Mouse (Mus musculus): ENCODE results near the gene Pccb. TPM values are rescaled to one million over a fixed set of nuclear protein-coding genes. Genes with fewer than 3 reads are reported as not detected.

Pccb gene
- polyA plus RNA-seq, 1 experiment = 16.1 TPM

DNA sequence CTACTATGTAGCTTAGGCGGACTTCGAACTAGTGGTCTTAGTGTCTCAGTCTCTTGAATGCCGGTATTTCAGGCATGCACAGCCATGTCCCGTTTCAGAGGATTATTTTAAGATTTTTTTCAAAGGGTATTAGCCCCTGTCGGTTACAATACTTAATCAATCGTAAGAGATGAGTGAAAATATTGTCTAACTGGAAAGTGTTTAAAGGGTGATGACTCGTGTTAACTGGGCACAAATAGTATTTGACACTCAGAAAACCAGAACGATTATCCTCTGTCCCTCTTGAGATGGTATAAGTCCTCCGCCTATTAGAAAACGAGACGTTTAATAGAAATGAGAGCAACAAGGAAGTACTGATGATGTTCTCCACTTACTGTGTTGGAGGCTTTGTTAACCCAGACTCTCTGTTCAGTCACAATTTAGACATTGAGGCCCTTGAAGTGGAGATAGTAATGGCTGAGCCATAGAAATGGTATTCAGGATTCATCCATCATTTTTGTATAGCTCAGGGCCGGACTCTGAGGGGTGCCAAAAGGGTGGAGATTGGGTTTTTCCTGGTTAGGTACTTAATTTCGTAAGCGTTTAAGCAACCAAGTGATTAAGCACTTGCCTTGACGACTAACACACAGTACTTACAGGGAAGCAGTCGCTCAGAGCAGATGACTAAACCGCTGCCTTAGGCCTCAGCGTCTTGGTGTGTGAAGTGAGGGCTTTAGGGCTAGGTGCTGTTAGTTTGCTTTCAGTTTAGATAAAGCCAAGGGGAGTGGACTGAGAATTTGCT, 41.6 kb upstream of the Pccb start:
- peak overlapping the region; percentile 96 for H3K9ac ChIP-seq (ENCODE audit: low read depth, poor library complexity, severe bottlenecking)
- H3K27ac ChIP-seq (ENCODE audit: insufficient read depth, low read length) = no peak overlapping the region
- H3K9me3 ChIP-seq (replicated peaks; ENCODE audit: control insufficient read depth, insufficient read depth, low read length, poor library complexity, severe bottlenecking) = no peaks in the 10 kb centered on the region
- peaks cover 2% of the 10 kb centered on the region; the same call in 1 of the 2 replicates for H3K36me3 ChIP-seq (ENCODE audit: control insufficient read depth, insufficient read depth, low read length, poor library complexity, severe bottlenecking)
- no peaks in the 10 kb centered on the region for H3K4me1 ChIP-seq (ENCODE audit: control insufficient read depth, insufficient read depth, low read length)
- no peak for TF ChIP-seq EP300 (IDR thresholded peaks at IDR 0.05; ENCODE audit: insufficient read depth, low read depth, low read length)
- no peak for TF ChIP-seq POLR2A (IDR thresholded peaks at IDR 0.05; ENCODE audit: insufficient read depth, low read length)
- no peak for TF ChIP-seq CTCF (IDR thresholded peaks at IDR 0.05; ENCODE audit: low read depth, low read length)
- peak overlapping the region; percentile 84 for H3K4me3 ChIP-seq (ENCODE audit: low read depth, low read length)
- no peaks in the 10 kb centered on the region for H3K27me3 ChIP-seq (ENCODE audit: control insufficient read depth, insufficient read depth, low read length, poor library complexity, severe bottlenecking)

DNA sequence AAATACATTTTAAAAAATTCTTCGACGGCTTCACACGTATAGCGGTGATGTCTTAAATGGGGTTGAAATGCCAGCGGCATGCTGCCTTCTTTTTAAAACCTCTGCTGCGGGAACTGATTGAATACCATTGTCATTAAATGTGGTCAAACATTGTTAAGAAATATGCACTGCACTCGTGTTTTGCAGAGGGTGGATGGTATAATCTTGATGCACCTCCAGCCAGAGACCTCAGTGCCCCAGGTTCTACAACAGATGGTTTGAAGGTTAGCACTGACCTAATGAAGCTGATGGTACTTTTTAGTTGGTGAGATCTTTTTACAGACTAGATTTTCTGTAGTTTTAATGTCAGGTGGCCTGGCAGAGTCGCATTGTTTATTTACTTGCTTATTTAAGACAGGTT, 41.0 kb upstream of the Pccb start:
- Histone ChIP-seq H3K27me3 (ENCODE audit: control insufficient read depth, insufficient read depth, low read length, poor library complexity, severe bottlenecking) (no peaks in the 10 kb centered on the region), H3K9me3 (replicated peaks; ENCODE audit: control insufficient read depth, insufficient read depth, low read length, poor library complexity, severe bottlenecking) (no peaks in the 10 kb centered on the region), H3K4me3 (ENCODE audit: low read depth, low read length) (peak overlapping the region; percentile 84), H3K9ac (ENCODE audit: low read depth, poor library complexity, severe bottlenecking) (peak overlapping the region; percentile 96), H3K4me1 (ENCODE audit: control insufficient read depth, insufficient read depth, low read length) (no peaks in the 10 kb centered on the region), H3K27ac (ENCODE audit: insufficient read depth, low read length) (no peak overlapping the region), H3K36me3 (ENCODE audit: control insufficient read depth, insufficient read depth, low read length, poor library complexity, severe bottlenecking) (peaks cover 2% of the 10 kb centered on the region; the same call in 1 of the 2 replicates)
- TF ChIP-seq EP300 (IDR thresholded peaks at IDR 0.05; ENCODE audit: insufficient read depth, low read depth, low read length) (no peak), CTCF (IDR thresholded peaks at IDR 0.05; ENCODE audit: low read depth, low read length) (no peak), POLR2A (IDR thresholded peaks at IDR 0.05; ENCODE audit: insufficient read depth, low read length) (no peak)

DNA sequence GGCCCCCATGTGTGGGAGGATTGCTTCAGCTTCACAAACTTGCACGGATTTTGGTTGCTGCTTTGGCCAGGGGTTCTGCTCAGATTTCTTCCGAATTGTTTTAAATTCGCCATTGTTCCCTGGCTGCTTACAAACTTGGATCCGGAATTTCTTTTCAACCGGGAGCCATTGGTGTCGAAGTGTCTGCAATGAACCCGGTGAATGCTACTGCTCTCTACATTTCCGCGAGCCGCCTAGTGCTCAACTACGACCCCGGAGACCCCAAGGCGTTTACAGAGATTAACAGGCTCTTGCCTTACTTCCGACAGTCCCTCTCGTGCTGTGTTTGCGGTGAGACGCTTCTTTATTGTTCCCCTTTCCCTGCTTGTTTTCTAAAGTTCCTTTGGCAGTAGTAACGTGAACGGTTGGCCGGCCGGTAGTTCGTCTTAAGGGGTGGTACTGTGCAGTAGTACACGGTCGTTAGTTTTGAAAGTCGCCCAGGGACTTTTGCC, 40.4 kb upstream of the Pccb start:
- H3K27ac ChIP-seq (ENCODE audit: insufficient read depth, low read length) = peak overlapping the region; percentile 30
- H3K36me3 ChIP-seq (ENCODE audit: control insufficient read depth, insufficient read depth, low read length, poor library complexity, severe bottlenecking) = peaks cover 2% of the 10 kb centered on the region; the same call in 1 of the 2 replicates
- H3K9me3 ChIP-seq (replicated peaks; ENCODE audit: control insufficient read depth, insufficient read depth, low read length, poor library complexity, severe bottlenecking) = no peaks in the 10 kb centered on the region
- H3K27me3 ChIP-seq (ENCODE audit: control insufficient read depth, insufficient read depth, low read length, poor library complexity, severe bottlenecking) = no peaks in the 10 kb centered on the region
- peak overlapping the region; percentile 84 for H3K4me3 ChIP-seq (ENCODE audit: low read depth, low read length)
- peak overlapping the region; percentile 96 for H3K9ac ChIP-seq (ENCODE audit: low read depth, poor library complexity, severe bottlenecking)
- no peak for TF ChIP-seq CTCF (IDR thresholded peaks at IDR 0.05; ENCODE audit: low read depth, low read length)
- TF ChIP-seq EP300 (IDR thresholded peaks at IDR 0.05; ENCODE audit: insufficient read depth, low read depth, low read length) = no peak
- no peak for TF ChIP-seq POLR2A (IDR thresholded peaks at IDR 0.05; ENCODE audit: insufficient read depth, low read length)
- H3K4me1 ChIP-seq (ENCODE audit: control insufficient read depth, insufficient read depth, low read length) = no peaks in the 10 kb centered on the region

DNA sequence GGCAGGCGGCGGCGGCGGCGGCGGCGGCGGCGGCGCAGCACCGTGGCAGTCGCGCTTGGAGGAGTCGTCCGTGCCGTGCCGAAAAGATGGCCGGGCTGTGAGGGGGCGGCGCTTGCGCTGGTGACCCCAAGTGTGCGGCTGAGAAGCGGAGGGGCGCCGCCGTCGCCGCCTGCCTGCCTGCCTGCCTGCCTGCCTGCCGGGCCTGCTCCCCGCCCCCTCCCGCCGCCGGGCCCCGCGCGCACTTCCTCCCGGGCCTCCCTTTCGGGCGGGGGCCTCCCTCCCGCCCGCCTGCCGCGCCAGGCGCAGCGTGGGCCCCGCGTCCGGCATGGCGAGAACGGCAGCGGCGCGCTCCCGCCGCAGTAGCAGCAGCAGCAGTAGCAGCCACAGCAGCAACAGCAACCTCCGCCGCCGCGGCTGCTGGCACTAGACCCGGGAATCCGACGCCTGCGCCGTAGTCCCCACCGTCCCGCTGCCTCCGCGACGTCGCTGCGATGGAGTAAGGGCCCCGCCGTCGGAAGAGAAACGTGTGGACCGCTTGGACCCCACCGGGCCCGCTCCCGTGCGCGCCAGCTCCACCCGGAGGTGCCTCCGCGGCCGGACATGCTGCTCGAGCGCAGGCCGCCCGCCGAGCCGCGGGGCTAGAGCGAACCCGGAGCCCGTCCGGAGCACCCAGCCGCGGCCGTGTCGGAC, 39.8 kb upstream of the Pccb start:
- Histone ChIP-seq H3K9me3 (replicated peaks; ENCODE audit: control insufficient read depth, insufficient read depth, low read length, poor library complexity, severe bottlenecking) (no peaks in the 10 kb centered on the region), H3K27ac (ENCODE audit: insufficient read depth, low read length) (peak overlapping the region; percentile 60), H3K9ac (ENCODE audit: low read depth, poor library complexity, severe bottlenecking) (peak overlapping the region; percentile 96), H3K36me3 (ENCODE audit: control insufficient read depth, insufficient read depth, low read length, poor library complexity, severe bottlenecking) (peaks cover 2% of the 10 kb centered on the region; the same call in 1 of the 2 replicates), H3K4me3 (ENCODE audit: low read depth, low read length) (peak overlapping the region; percentile 84), H3K27me3 (ENCODE audit: control insufficient read depth, insufficient read depth, low read length, poor library complexity, severe bottlenecking) (no peaks in the 10 kb centered on the region), H3K4me1 (ENCODE audit: control insufficient read depth, insufficient read depth, low read length) (no peaks in the 10 kb centered on the region)
- TF ChIP-seq CTCF (IDR thresholded peaks at IDR 0.05; ENCODE audit: low read depth, low read length) (no peak), POLR2A (IDR thresholded peaks at IDR 0.05; ENCODE audit: insufficient read depth, low read length) (no peak), EP300 (IDR thresholded peaks at IDR 0.05; ENCODE audit: insufficient read depth, low read depth, low read length) (no peak)

DNA sequence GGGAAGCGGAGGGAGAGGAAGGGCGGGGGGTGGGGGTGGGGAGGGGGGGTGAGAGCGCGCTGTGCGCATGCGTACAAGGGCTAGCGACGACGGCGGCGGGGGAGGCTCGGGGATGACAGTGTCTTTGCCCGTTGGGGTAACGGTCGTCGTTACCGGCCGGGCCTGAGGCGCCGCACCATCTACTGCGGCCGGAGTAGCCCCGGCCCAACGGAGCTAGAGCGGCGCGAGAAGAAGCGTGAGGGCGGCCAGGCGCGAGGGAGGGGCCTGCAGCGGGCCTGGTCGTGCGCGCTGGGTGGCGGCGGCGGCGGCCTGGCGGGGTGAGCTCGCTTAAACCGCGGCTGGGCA, 39.3 kb upstream of the Pccb start, which contains the start of gene Msl2:
Gene Msl2, plus strand, starts transcription at position 115 of the 345 bp plus-strand sequence.
- H3K9me3 ChIP-seq (replicated peaks; ENCODE audit: control insufficient read depth, insufficient read depth, low read length, poor library complexity, severe bottlenecking) = no peaks in the 10 kb centered on the region
- peak within 1 kb of the TSS; percentile 96 for H3K9ac ChIP-seq (ENCODE audit: low read depth, poor library complexity, severe bottlenecking)
- peak within 1 kb of the TSS; percentile 60 for H3K27ac ChIP-seq (ENCODE audit: insufficient read depth, low read length)
- peak within 1 kb of the TSS; percentile 87 for H3K4me3 ChIP-seq (ENCODE audit: low read depth, low read length)
- TF ChIP-seq POLR2A (IDR thresholded peaks at IDR 0.05; ENCODE audit: insufficient read depth, low read length) (peak; percentile 27), EP300 (IDR thresholded peaks at IDR 0.05; ENCODE audit: insufficient read depth, low read depth, low read length) (no peak)
- H3K36me3 ChIP-seq (ENCODE audit: control insufficient read depth, insufficient read depth, low read length, poor library complexity, severe bottlenecking) = peaks cover 2% of the 10 kb centered on the region; the same call in 1 of the 2 replicates
- H3K27me3 ChIP-seq (ENCODE audit: control insufficient read depth, insufficient read depth, low read length, poor library complexity, severe bottlenecking) = no peaks in the 10 kb centered on the region
- H3K4me1 ChIP-seq (ENCODE audit: control insufficient read depth, insufficient read depth, low read length) = no peaks in the 10 kb centered on the region

All from ES-Bruce4 (cell line).